Mouse (Mus musculus) kidney, adult 2 months (tissue): Measurements from ENCODE around the gene Ccl28.

ENCODE experiments used
- CTCF ChIP-seq: fragments of 200-500 bp; conservative IDR thresholded peaks from 2 replicates; pipeline ENCODE4 v1.5.1; 2011; ENCODE audit warnings: low read depth, mild to moderate bottlenecking, control low read depth, low read length, moderate library complexity, mixed read lengths; ENCODE audit not compliant: insufficient read depth, insufficient read length
- POLR2A ChIP-seq: fragments of 200-500 bp; IDR thresholded peaks from one replicate; pipeline ENCODE4 v1.6.1; 2011; ENCODE audit warnings: low read depth, low read length, control low read depth

GRCm38 (mm10) chr13:119618841-119619240, 4.8 kb upstream of the Ccl28 start:
- no peak for TF ChIP-seq CTCF
- TF ChIP-seq POLR2A = no peak
